Mouse (Mus musculus): Measurements from ENCODE around the gene Mypn. TPM values are rescaled to one million over a fixed set of nuclear protein-coding genes. Genes with fewer than 3 reads are reported as not detected.

Gene Mypn
- polyA plus RNA-seq, 1 experiment from 2014 or later = 1.1 TPM

GRCm38 (mm10) chr10:63127156-63127555 is 76.6 kb downstream of the Mypn start:
- no peak overlapping the region for H3K9ac ChIP-seq (replicated peaks; ENCODE audit: low read depth, low read length)
- H3K4me2 ChIP-seq (ENCODE audit: low read depth, low read length) = no peak overlapping the region
- H3K9me3 ChIP-seq (ENCODE audit: control insufficient read depth, low read length) = no peaks in the 10 kb centered on the region
- ATAC-seq (ENCODE audit: low read depth) = no peak
- H3K4me1 ChIP-seq (ENCODE audit: control insufficient read depth, insufficient read depth, low read length) = no peaks in the 10 kb centered on the region
- H3K27me3 ChIP-seq (ENCODE audit: control insufficient read depth, insufficient read depth, low read length) = no peaks in the 10 kb centered on the region
- H3K4me3 ChIP-seq (ENCODE audit: low read depth, low read length) = no peak overlapping the region
- 95% methylated on average over 6 of the region's 6 CpGs for WGBS
- no peak overlapping the region for H3K27ac ChIP-seq (ENCODE audit: low read depth, low read length)
- H3K36me3 ChIP-seq (ENCODE audit: control insufficient read depth, insufficient read depth, low read length) = no peaks in the 10 kb centered on the region

- Histone ChIP-seq H3K4me1 (ENCODE audit: control insufficient read depth, insufficient read depth, low read length) (no peaks in the 10 kb centered on the region), H3K27me3 (ENCODE audit: control insufficient read depth, insufficient read depth, low read length) (no peaks in the 10 kb centered on the region), H3K4me3 (ENCODE audit: low read depth, low read length) (no peak overlapping the region), H3K36me3 (ENCODE audit: control insufficient read depth, insufficient read depth, low read length) (no peaks in the 10 kb centered on the region), H3K4me2 (ENCODE audit: low read depth, low read length) (no peak overlapping the region), H3K9me3 (ENCODE audit: control insufficient read depth, low read length) (no peaks in the 10 kb centered on the region), H3K9ac (replicated peaks; ENCODE audit: low read depth, low read length) (no peak overlapping the region), H3K27ac (ENCODE audit: low read depth, low read length) (no peak overlapping the region)
- 85% methylated on average over 4 of the region's 4 CpGs for WGBS
- no peak for ATAC-seq (ENCODE audit: low read depth)
Observed at GRCm38 (mm10) chr10:63126116-63126515, 77.6 kb downstream of the Mypn start.

GRCm38 (mm10) chr10:63125343-63125742 is 78.4 kb downstream of the Mypn start:
- WGBS = 36% methylated on average over 11 of the region's 11 CpGs
- Histone ChIP-seq H3K4me1 (ENCODE audit: control insufficient read depth, insufficient read depth, low read length) (no peaks in the 10 kb centered on the region), H3K4me2 (ENCODE audit: low read depth, low read length) (no peak overlapping the region), H3K9me3 (ENCODE audit: control insufficient read depth, low read length) (no peaks in the 10 kb centered on the region), H3K9ac (replicated peaks; ENCODE audit: low read depth, low read length) (no peak overlapping the region), H3K27me3 (ENCODE audit: control insufficient read depth, insufficient read depth, low read length) (no peaks in the 10 kb centered on the region), H3K36me3 (ENCODE audit: control insufficient read depth, insufficient read depth, low read length) (no peaks in the 10 kb centered on the region), H3K27ac (ENCODE audit: low read depth, low read length) (no peak overlapping the region), H3K4me3 (ENCODE audit: low read depth, low read length) (no peak overlapping the region)
- ATAC-seq (ENCODE audit: low read depth) = no peak

- Histone ChIP-seq H3K36me3 (ENCODE audit: control insufficient read depth, insufficient read depth, low read length) (no peaks in the 10 kb centered on the region), H3K9ac (replicated peaks; ENCODE audit: low read depth, low read length) (no peak overlapping the region), H3K9me3 (ENCODE audit: control insufficient read depth, low read length) (no peaks in the 10 kb centered on the region), H3K27me3 (ENCODE audit: control insufficient read depth, insufficient read depth, low read length) (no peaks in the 10 kb centered on the region), H3K4me2 (ENCODE audit: low read depth, low read length) (no peak overlapping the region), H3K4me3 (ENCODE audit: low read depth, low read length) (no peak overlapping the region), H3K4me1 (ENCODE audit: control insufficient read depth, insufficient read depth, low read length) (no peaks in the 10 kb centered on the region), H3K27ac (ENCODE audit: low read depth, low read length) (no peak overlapping the region)
- 94% methylated on average over 10 of the region's 10 CpGs for WGBS
- no peak for ATAC-seq (ENCODE audit: low read depth)
Observed at GRCm38 (mm10) chr10:63124016-63124415, 79.7 kb downstream of the Mypn start.

GRCm38 (mm10) chr10:63123141-63123540 is 80.6 kb downstream of the Mypn start:
- Histone ChIP-seq H3K4me3 (ENCODE audit: low read depth, low read length) (no peak overlapping the region), H3K27ac (ENCODE audit: low read depth, low read length) (no peak overlapping the region), H3K36me3 (ENCODE audit: control insufficient read depth, insufficient read depth, low read length) (no peaks in the 10 kb centered on the region), H3K9me3 (ENCODE audit: control insufficient read depth, low read length) (no peaks in the 10 kb centered on the region), H3K4me2 (ENCODE audit: low read depth, low read length) (no peak overlapping the region), H3K9ac (replicated peaks; ENCODE audit: low read depth, low read length) (no peak overlapping the region), H3K4me1 (ENCODE audit: control insufficient read depth, insufficient read depth, low read length) (no peaks in the 10 kb centered on the region), H3K27me3 (ENCODE audit: control insufficient read depth, insufficient read depth, low read length) (no peaks in the 10 kb centered on the region)
- 90% methylated on average over 8 of the region's 8 CpGs for WGBS
- no peak for ATAC-seq (ENCODE audit: low read depth)

- Histone ChIP-seq H3K36me3 (ENCODE audit: control insufficient read depth, insufficient read depth, low read length) (no peaks in the 10 kb centered on the region), H3K9ac (replicated peaks; ENCODE audit: low read depth, low read length) (no peak overlapping the region), H3K4me2 (ENCODE audit: low read depth, low read length) (no peak overlapping the region), H3K4me3 (ENCODE audit: low read depth, low read length) (no peak overlapping the region), H3K27me3 (ENCODE audit: control insufficient read depth, insufficient read depth, low read length) (no peaks in the 10 kb centered on the region), H3K27ac (ENCODE audit: low read depth, low read length) (no peak overlapping the region), H3K9me3 (ENCODE audit: control insufficient read depth, low read length) (no peaks in the 10 kb centered on the region), H3K4me1 (ENCODE audit: control insufficient read depth, insufficient read depth, low read length) (no peaks in the 10 kb centered on the region)
- ATAC-seq (ENCODE audit: low read depth) = peak; percentile 92
- WGBS = 33% methylated on average over 8 of the region's 8 CpGs
Observed at GRCm38 (mm10) chr10:63122516-63122915, 81.2 kb downstream of the Mypn start.

- no peaks in the 10 kb centered on the region for H3K36me3 ChIP-seq (ENCODE audit: control insufficient read depth, insufficient read depth, low read length)
- 85% methylated on average over 14 of the region's 14 CpGs for WGBS
- peak; percentile 50; the same call in 1 of the 2 replicates for ATAC-seq (ENCODE audit: low read depth)
Observed at GRCm38 (mm10) chr10:63121961-63122360, 81.8 kb downstream of the Mypn start.

GRCm38 (mm10) chr10:63119916-63120315 is 83.8 kb downstream of the Mypn start:
- 76% methylated on average over 14 of the region's 14 CpGs for WGBS
- Histone ChIP-seq H3K9me3 (ENCODE audit: control insufficient read depth, low read length) (no peaks in the 10 kb centered on the region), H3K4me3 (ENCODE audit: low read depth, low read length) (no peak overlapping the region), H3K27me3 (ENCODE audit: control insufficient read depth, insufficient read depth, low read length) (no peaks in the 10 kb centered on the region), H3K36me3 (ENCODE audit: control insufficient read depth, insufficient read depth, low read length) (no peaks in the 10 kb centered on the region), H3K4me1 (ENCODE audit: control insufficient read depth, insufficient read depth, low read length) (no peaks in the 10 kb centered on the region), H3K27ac (ENCODE audit: low read depth, low read length) (no peak overlapping the region), H3K9ac (replicated peaks; ENCODE audit: low read depth, low read length) (no peak overlapping the region), H3K4me2 (ENCODE audit: low read depth, low read length) (no peak overlapping the region)
- no peak for ATAC-seq (ENCODE audit: low read depth)

More at GRCm38 (mm10) chr10:63121961-63122360, 81.8 kb downstream of the Mypn start:
- no peaks in the 10 kb centered on the region for H3K9me3 ChIP-seq (ENCODE audit: control insufficient read depth, low read length)
- no peak overlapping the region for H3K9ac ChIP-seq (replicated peaks; ENCODE audit: low read depth, low read length)
- H3K4me1 ChIP-seq (ENCODE audit: control insufficient read depth, insufficient read depth, low read length) = no peaks in the 10 kb centered on the region
- H3K27me3 ChIP-seq (ENCODE audit: control insufficient read depth, insufficient read depth, low read length) = no peaks in the 10 kb centered on the region
- H3K4me2 ChIP-seq (ENCODE audit: low read depth, low read length) = no peak overlapping the region
- no peak overlapping the region for H3K27ac ChIP-seq (ENCODE audit: low read depth, low read length)
- H3K4me3 ChIP-seq (ENCODE audit: low read depth, low read length) = no peak overlapping the region

GRCm38 (mm10) chr10:63117583-63117982 is 86.2 kb downstream of the Mypn start:
- Histone ChIP-seq H3K4me3 (ENCODE audit: low read depth, low read length) (no peak overlapping the region), H3K4me1 (ENCODE audit: control insufficient read depth, insufficient read depth, low read length) (no peaks in the 10 kb centered on the region), H3K36me3 (ENCODE audit: control insufficient read depth, insufficient read depth, low read length) (no peaks in the 10 kb centered on the region), H3K9me3 (ENCODE audit: control insufficient read depth, low read length) (no peaks in the 10 kb centered on the region), H3K27me3 (ENCODE audit: control insufficient read depth, insufficient read depth, low read length) (no peaks in the 10 kb centered on the region), H3K9ac (replicated peaks; ENCODE audit: low read depth, low read length) (no peak overlapping the region), H3K27ac (ENCODE audit: low read depth, low read length) (no peak overlapping the region), H3K4me2 (ENCODE audit: low read depth, low read length) (no peak overlapping the region)
- ATAC-seq (ENCODE audit: low read depth) = no peak
- WGBS = 96% methylated on average over 8 of the region's 8 CpGs

- H3K9ac ChIP-seq (replicated peaks; ENCODE audit: low read depth, low read length) = no peak overlapping the region
- WGBS = 92% methylated on average over 9 of the region's 9 CpGs
- no peak overlapping the region for H3K27ac ChIP-seq (ENCODE audit: low read depth, low read length)
- H3K36me3 ChIP-seq (ENCODE audit: control insufficient read depth, insufficient read depth, low read length) = no peaks in the 10 kb centered on the region
- no peaks in the 10 kb centered on the region for H3K4me1 ChIP-seq (ENCODE audit: control insufficient read depth, insufficient read depth, low read length)
- no peak for ATAC-seq (ENCODE audit: low read depth)
- no peaks in the 10 kb centered on the region for H3K9me3 ChIP-seq (ENCODE audit: control insufficient read depth, low read length)
- no peak overlapping the region for H3K4me3 ChIP-seq (ENCODE audit: low read depth, low read length)
- no peaks in the 10 kb centered on the region for H3K27me3 ChIP-seq (ENCODE audit: control insufficient read depth, insufficient read depth, low read length)
- no peak overlapping the region for H3K4me2 ChIP-seq (ENCODE audit: low read depth, low read length)
Observed at GRCm38 (mm10) chr10:63116376-63116775, 87.4 kb downstream of the Mypn start.
